Mouse (Mus musculus) megakaryocyte, adult 5-6 weeks (primary cell): ENCODE measurements at regions not wholly inside any gene's neighbourhood (a gene's known extent, or its start where the extent isn't known, plus 50 kb on each side); places are given as distances from the start of the nearest gene placed in this dataset.
A peak's percentile ranks its signal among the peaks of the same experiment; 100 is the strongest.

Experiments
- ATAC-seq: 2 replicates; pipeline ENCODE4 v1.8.0; 2016; ENCODE audit warnings: mild to moderate bottlenecking, inconsistent platforms; ENCODE audit not compliant: poor library complexity, severe bottlenecking

- no peak for ATAC-seq
Measured at GRCm38 (mm10) chr2:12697209-12697608, 226.6 kb upstream of the Pter start.

DNA sequence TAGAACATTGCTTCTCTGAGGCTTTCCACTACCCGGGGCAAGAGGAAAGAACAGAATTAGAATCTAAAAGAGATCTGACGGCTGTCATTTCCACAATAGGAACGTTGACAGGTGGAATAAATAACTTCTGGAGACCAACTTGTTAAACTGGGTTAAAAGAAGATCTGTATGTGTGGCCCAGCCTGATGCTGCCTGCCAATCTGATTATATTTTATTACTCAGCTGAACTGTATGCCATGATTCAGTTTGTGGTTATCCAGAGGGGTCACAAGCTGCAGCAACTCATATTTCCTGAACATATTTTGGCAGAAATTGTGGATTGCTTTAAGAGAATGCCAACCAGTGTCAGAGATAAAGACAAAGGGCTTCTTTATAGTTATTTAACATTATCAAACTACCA is 224.5 kb upstream of the Pter start:
- ATAC-seq: no peak

DNA sequence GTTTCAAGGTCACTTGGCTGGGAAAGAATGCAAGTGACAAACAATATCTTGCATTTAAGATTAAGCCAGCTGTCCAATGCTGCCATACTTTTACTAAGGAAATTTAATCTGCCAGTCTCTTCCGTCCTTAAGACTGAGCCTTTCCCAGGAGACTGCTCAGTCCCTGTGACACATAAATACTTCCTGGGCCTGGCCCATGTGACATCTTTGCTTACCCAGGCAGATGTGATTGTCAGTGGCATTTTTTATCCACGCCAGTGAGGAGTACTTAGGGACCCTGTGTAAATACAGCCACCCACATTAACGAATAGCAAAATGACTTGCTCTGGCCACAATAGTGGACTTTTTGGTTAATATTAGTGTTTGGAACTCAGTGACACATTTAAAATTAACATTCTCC is 216.3 kb upstream of the Pter start:
- ATAC-seq: no peak

DNA sequence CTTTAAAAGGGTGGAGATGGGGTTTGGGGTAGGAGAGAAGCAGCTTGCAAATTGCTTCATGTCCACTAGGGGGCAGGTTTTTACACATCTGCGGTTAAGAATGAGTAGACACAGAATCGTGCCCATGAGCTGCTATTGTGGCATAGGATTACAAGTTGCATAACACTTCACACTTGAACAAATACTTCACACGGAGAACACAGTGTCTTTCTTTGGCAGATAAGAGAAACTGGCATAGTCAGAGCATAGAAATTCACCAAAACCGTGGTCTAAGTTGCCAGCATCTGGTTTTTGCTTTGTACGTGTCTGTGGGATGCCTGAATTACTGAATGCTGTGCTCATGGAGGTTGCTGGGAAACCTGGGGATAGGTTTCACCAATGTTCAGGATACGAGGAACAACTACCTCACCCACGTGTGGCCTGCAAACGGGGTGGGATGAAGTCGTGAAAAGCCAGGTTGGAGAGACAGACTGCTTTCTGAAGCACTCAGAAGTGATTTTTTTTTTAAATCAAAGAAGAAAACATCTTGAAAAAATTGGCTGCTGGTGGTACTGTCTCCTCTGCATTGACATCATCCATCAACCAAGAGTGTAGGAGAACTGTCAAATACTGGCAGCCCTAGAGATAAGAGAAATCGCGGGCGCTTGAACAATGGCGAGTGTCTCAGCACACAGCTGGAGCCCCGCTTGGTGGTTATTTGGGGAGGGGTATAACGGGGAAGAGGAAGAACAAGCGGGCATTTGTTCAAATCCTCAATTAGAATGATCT is 214.5 kb upstream of the Pter start:
- ATAC-seq: peak; percentile 70

DNA sequence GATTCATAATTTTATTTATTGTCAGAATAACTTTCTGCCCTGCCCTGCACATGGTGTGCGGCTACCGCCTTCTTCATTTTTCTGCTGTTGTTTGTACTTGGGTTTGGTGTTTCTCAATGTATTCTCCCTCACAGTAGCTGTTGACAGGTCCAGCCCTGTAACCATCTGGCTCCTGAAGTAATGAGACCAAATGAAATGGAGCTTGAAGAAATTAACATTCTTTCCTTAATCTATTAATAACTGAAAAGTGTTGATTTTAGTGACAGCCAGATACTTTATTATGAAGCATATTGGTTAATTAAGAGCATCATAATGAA is 214.0 kb upstream of the Pter start:
- ATAC-seq: no peak

GRCm38 (mm10) chr2:12716124-12717012 is 207.5 kb upstream of the Pter start:
- no peak for ATAC-seq

DNA sequence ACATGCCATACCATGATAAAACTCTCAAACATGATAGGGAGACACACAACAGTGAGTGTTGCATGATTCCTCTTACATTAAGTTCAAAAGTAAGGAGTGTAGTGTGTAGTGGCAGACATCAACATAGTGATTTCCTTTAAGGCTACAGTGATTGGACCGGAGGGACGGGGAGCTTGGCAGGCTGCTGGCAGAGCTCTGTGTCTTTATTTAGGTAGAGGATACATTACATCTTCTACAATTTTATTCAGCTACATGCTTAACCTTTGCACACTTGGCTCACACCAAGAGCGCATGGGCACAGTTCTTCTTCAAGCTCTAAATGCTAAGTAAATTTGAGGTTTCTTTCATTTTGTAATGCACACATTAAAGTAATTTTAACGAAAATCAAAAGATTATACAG is 194.6 kb upstream of the Pter start:
- no peak for ATAC-seq

DNA sequence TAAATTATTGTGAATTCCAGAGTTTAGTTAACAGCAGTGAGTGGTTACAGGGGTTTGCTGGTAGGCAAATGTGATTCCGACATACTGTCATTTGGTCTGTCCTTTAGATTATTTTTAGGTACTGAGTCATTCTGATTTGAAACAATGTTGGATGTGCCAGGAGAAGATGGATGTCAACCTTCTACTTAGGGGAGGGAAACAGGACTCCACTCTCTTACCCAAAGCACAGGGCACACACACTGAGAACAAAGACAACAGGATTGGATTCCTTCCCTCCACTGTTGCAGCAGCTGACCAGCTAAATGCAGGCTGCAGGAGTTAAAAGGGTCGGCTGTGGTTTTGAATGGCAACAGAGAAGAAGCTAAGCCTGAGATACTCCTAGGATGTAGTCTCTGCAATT is 186.7 kb upstream of the Pter start:
- ATAC-seq: no peak

- no peak for ATAC-seq
Measured at GRCm38 (mm10) chr2:12746856-12747255, 177.0 kb upstream of the Pter start.

DNA sequence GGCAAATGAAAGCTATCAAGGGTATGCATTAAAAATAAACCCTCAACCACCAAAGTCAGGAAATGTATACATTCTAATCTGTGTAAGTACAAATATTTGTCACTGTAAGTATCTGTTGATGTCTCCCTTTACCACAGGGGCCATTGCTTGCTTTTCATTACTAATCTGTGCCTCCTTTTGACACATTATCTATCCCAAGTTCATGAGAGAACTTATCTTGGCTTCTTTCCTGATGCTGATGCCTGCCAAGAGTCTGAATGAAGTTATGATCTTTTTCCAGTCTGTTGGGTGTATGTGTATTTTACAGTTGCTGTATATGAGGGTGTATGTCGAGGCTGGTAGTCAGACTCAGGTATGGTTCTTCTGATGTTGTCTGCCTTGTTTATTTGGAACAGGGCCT is 165.0 kb upstream of the Pter start:
- ATAC-seq: no peak

GRCm38 (mm10) chr2:12759931-12760330 is 163.9 kb upstream of the Pter start:
- ATAC-seq: no peak

GRCm38 (mm10) chr2:12761461-12761860 is 162.4 kb upstream of the Pter start:
- no peak for ATAC-seq

DNA sequence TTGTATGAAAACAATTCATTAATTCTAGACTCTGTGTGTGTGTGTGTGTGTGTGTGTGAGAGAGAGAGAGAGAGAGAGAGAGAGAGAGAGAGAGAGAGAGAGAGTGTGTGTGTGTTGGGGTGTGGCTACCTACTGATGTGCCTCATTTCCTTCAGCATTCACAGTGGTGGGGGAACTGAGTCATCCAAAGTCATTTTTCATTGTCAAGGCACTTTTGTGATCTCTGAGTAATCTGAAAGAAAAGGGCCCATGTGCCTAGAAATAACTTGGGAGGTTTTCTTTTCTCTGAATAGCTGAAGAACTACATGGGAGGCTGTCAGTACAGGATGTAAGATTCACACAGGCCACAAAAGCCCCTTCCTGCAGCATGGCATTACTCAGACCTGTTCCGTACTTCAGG is 159.3 kb upstream of the Pter start:
- ATAC-seq: no peak

GRCm38 (mm10) chr2:12765336-12765735 is 158.5 kb upstream of the Pter start:
- no peak for ATAC-seq

DNA sequence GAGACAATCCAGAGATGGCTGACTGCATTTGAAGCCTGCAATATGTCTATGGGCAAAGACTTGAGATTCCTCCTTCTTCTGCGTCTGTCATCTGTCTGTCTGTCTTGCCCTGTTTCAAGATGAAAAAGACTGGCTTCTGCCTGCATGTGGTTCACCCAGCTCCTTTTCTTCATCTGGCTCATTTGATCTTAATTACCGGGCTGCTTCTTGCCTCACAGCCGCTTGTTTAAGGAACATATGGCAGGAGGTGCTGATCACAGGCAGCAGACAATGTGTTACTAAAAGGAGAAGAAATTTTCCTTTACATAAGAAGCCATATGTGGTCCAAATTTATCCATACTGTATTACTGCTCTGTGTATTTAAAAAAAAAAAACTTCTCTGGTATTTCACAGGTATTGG is 147.0 kb upstream of the Pter start:
- no peak for ATAC-seq

GRCm38 (mm10) chr2:12777696-12778095 is 146.1 kb upstream of the Pter start:
- ATAC-seq: no peak

- no peak for ATAC-seq
Measured at GRCm38 (mm10) chr2:12792596-12792995, 131.2 kb upstream of the Pter start.

- ATAC-seq: no peak
Measured at GRCm38 (mm10) chr2:12797615-12798169, 126.1 kb upstream of the Pter start.

DNA sequence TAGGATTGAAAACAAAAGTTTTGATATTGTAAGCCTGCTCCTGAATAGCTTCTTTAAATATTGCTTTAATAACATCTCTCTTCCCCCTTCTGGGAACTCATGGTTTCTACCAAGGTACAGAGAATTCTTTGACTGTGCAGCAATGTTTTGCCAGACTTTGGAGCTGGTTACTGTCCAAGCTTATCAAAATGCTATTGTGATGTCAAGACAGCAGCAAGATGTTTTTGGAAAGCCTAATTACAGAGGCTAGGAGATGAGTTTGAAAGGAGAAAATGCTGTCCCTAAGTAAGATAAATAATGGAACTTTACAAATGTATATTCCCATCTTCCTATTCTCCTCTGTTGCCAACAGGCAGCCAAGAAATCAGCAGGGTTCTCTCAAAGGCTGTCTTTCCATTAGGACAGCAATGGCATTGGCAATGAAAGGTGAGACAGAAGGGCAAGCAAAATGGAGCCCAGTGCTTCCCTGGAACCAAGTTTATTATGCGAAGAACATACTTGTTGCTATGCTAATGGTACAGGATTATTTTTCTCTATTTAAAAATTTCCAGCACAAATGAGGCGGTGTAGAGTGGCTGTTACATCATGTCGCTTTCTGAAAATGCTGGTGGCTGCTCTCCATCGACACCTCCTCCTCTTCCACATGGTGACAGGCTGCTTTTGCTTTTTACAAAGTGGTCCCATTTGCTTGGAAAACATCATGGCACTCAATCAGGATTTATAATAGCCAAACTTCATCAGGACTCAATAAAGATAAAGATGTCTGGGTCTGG is 124.5 kb upstream of the Pter start:
- no peak for ATAC-seq

- ATAC-seq: no peak
Measured at GRCm38 (mm10) chr2:12802667-12803066, 121.2 kb upstream of the Pter start.

- no peak for ATAC-seq
Measured at GRCm38 (mm10) chr2:12805096-12805495, 118.7 kb upstream of the Pter start.
